Mouse (Mus musculus): Measurements from ENCODE around the gene 4930544D05Rik.

Gene 4930544D05Rik

GRCm38 (mm10) chr11:70655571-70656455 is 40.2 kb downstream of the 4930544D05Rik start:
- TF ChIP-seq GATA4 (IDR thresholded peaks at IDR 0.05; ENCODE audit: insufficient replicate concordance, low read length): peak; percentile 55; the same call in 1 of the 2 replicates

DNA sequence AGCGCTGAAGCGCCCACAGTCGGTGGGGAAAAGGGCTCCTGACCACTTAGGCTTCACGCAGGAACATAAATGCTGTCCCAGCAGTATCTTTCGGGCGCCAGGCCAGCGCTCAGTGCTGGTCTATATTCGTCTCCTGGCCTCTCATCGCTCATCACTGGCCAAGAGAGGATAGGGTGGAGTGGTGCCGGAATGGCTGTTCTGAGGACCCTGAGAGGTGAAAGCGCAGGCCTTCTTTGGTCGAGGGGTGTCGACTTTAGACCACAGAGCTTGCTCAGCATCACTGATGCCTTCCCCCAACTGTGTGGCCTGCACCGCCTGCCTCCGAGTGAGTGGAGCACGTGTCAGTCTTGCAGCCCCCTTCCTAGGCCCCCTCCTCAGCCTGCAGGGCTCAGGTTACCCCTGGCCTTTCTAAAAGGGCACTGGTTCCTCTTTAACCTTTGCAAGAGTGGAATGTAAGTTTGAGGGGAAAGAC is 40.8 kb downstream of the 4930544D05Rik start:
- no peak for TF ChIP-seq GATA4 (IDR thresholded peaks at IDR 0.05; ENCODE audit: insufficient replicate concordance, low read length)

GRCm38 (mm10) chr11:70656964-70657363 is 41.3 kb downstream of the 4930544D05Rik start, which contains the start of gene Eno3:
Gene Eno3 (plus strand): TSS chr11:70657202.
- TF ChIP-seq GATA4 (IDR thresholded peaks at IDR 0.05; ENCODE audit: insufficient replicate concordance, low read length): no peak

DNA sequence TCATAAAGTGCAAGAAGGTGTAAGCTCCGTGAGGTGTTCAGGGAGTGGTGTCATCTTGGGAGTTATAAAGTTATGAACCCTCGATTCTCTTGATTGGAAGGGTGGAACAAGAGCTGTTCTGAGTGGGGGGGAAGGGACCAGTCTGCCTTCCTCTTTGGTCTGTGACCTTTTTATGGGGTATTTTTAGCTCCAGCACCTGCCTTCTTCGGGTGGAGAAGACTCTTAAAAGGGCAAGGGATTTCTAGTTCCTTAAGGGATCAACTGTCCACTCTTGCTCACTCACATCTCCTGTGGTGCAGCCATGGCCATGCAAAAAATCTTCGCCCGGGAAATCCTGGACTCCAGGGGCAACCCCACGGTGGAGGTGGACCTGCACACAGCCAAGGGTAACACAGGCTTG is 41.9 kb downstream of the 4930544D05Rik start:
- TF ChIP-seq GATA4 (IDR thresholded peaks at IDR 0.05; ENCODE audit: insufficient replicate concordance, low read length): no peak

GRCm38 (mm10) chr11:70657991-70658390 is 42.3 kb downstream of the 4930544D05Rik start:
- TF ChIP-seq GATA4 (IDR thresholded peaks at IDR 0.05; ENCODE audit: insufficient replicate concordance, low read length): no peak

DNA sequence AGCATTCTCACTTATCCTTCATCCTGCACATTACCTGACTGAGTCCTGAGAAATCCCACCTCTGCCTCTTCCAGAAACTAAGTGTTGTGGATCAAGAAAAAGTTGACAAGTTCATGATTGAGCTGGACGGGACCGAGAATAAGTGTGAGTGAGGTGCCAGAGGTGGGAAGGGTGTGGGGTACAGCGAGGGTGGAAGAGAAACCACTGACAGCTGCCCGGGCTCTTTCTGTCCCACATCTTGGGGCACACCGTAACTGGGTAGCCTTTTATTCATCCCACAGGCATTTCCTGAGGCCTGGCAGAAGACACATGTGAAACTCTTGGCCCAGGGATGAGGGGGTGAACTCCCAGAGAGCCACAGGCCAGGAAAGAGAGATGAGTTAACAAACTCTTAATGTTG is 42.9 kb downstream of the 4930544D05Rik start:
- no peak for TF ChIP-seq GATA4 (IDR thresholded peaks at IDR 0.05; ENCODE audit: insufficient replicate concordance, low read length)

- no peak for TF ChIP-seq GATA4 (IDR thresholded peaks at IDR 0.05; ENCODE audit: insufficient replicate concordance, low read length)
These were observed 43.3 kb downstream of the 4930544D05Rik start for GRCm38 (mm10) chr11:70658942-70659341.

DNA sequence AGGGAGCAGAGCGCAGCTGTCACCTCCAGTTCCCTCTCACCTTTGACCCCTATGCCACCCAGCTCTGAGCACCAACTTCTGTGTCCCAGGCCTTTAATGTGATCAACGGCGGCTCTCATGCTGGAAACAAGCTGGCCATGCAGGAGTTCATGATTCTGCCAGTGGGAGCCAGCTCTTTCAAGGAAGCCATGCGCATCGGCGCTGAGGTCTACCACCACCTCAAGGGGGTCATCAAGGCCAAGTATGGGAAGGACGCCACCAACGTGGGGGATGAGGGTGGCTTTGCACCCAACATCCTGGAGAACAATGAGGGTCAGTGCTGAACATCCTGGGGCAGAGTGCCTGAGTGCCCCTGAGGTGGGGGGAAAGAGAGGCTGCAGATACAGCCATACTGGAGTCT is 44.9 kb downstream of the 4930544D05Rik start:
- TF ChIP-seq GATA4 (IDR thresholded peaks at IDR 0.05; ENCODE audit: insufficient replicate concordance, low read length): no peak

GRCm38 (mm10) chr11:70663101-70663500 is 47.5 kb downstream of the 4930544D05Rik start:
- no peak for TF ChIP-seq GATA4 (IDR thresholded peaks at IDR 0.05; ENCODE audit: insufficient replicate concordance, low read length)

DNA sequence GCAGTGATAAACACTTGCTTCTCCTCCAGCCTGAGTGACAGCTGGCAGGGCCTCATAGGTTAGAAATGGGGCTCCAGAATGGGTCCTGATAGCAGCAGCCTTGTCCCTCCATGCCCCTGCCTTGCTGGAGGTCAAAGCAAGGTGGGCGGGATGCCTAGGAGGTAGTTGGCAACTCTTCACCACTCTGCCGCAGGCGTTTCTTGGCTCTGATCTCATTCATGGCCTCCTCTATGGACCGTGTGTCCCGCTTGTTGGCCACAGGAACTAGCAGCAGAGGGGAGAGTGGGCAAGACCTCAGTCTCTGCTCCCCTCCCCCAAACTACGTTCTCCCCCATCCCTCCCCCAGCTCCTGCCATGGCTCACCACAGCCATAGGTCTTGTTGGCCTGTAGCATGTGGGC is 48.3 kb downstream of the 4930544D05Rik start:
- no peak for TF ChIP-seq GATA4 (IDR thresholded peaks at IDR 0.05; ENCODE audit: insufficient replicate concordance, low read length)

- TF ChIP-seq GATA4 (IDR thresholded peaks at IDR 0.05; ENCODE audit: insufficient replicate concordance, low read length): no peak
These were observed 49.1 kb downstream of the 4930544D05Rik start for GRCm38 (mm10) chr11:70664741-70665140.
